Mouse (Mus musculus): ENCODE measurements around the gene Cfap100.
A peak's percentile ranks its signal among the peaks of the same experiment; 100 is the strongest.

The Cfap100 gene

GRCm38 (mm10) chr6:90457421-90457820 lies 28.8 kb upstream of the Cfap100 start:
- no peak for DNase-seq (ENCODE audit: low spot score in 2 of 2)

- no peak for DNase-seq (ENCODE audit: low spot score in 2 of 2)
Measured at GRCm38 (mm10) chr6:90453751-90454150, 25.2 kb upstream of the Cfap100 start.

GRCm38 (mm10) chr6:90452603-90453002 lies 24.0 kb upstream of the Cfap100 start:
- no peak for DNase-seq (ENCODE audit: low spot score in 2 of 2)

GRCm38 (mm10) chr6:90451512-90451911 lies 22.9 kb upstream of the Cfap100 start:
- DNase-seq (ENCODE audit: low spot score in 2 of 2) = no peak

- DNase-seq (ENCODE audit: low spot score in 2 of 2) = no peak
Measured at GRCm38 (mm10) chr6:90450697-90451096, 22.1 kb upstream of the Cfap100 start.

GRCm38 (mm10) chr6:90450179-90450578 lies 21.6 kb upstream of the Cfap100 start:
- no peak for DNase-seq (ENCODE audit: low spot score in 2 of 2)

GRCm38 (mm10) chr6:90446883-90447282 lies 18.3 kb upstream of the Cfap100 start:
- no peak for DNase-seq (ENCODE audit: low spot score in 2 of 2)

GRCm38 (mm10) chr6:90437041-90437440 lies 8.4 kb upstream of the Cfap100 start:
- DNase-seq (ENCODE audit: low spot score in 2 of 2) = no peak

GRCm38 (mm10) chr6:90436192-90436907 lies 7.8 kb upstream of the Cfap100 start:
- no peak for DNase-seq (ENCODE audit: low spot score in 2 of 2)

GRCm38 (mm10) chr6:90435195-90435618 lies 6.6 kb upstream of the Cfap100 start:
- peak; percentile 16 to 18 for DNase-seq (ENCODE audit: low spot score in 2 of 2)

GRCm38 (mm10) chr6:90434687-90435086 lies 6.1 kb upstream of the Cfap100 start:
- DNase-seq (ENCODE audit: low spot score in 2 of 2) = no peak

GRCm38 (mm10) chr6:90431487-90431886 lies 2.9 kb upstream of the Cfap100 start:
- DNase-seq (ENCODE audit: low spot score in 2 of 2) = no peak

- DNase-seq (ENCODE audit: low spot score in 2 of 2) = no peak
Measured at GRCm38 (mm10) chr6:90429911-90430310, 1.3 kb upstream of the Cfap100 start.

- no peak for DNase-seq (ENCODE audit: low spot score in 2 of 2)
Measured at GRCm38 (mm10) chr6:90426003-90426402, 2.6 kb downstream of the Cfap100 start.

- no peak for DNase-seq (ENCODE audit: low spot score in 2 of 2)
Measured at GRCm38 (mm10) chr6:90425361-90425760, 3.2 kb downstream of the Cfap100 start.

- peak; percentile 41 to 48 for DNase-seq (ENCODE audit: low spot score in 2 of 2)
Measured at GRCm38 (mm10) chr6:90422565-90422964, 6.0 kb downstream of the Cfap100 start.

- DNase-seq (ENCODE audit: low spot score in 2 of 2) = no peak
Measured at GRCm38 (mm10) chr6:90411926-90412325, 16.7 kb downstream of the Cfap100 start.

GRCm38 (mm10) chr6:90410972-90411371 lies 17.6 kb downstream of the Cfap100 start:
- DNase-seq (ENCODE audit: low spot score in 2 of 2) = no peak

- no peak for DNase-seq (ENCODE audit: low spot score in 2 of 2)
Measured at GRCm38 (mm10) chr6:90408632-90409031, 20.0 kb downstream of the Cfap100 start.

- no peak for DNase-seq (ENCODE audit: low spot score in 2 of 2)
Measured at GRCm38 (mm10) chr6:90397291-90397690, 31.3 kb downstream of the Cfap100 start.

GRCm38 (mm10) chr6:90395751-90396150 lies 32.8 kb downstream of the Cfap100 start:
- no peak for DNase-seq (ENCODE audit: low spot score in 2 of 2)

- DNase-seq (ENCODE audit: low spot score in 2 of 2) = no peak
Measured at GRCm38 (mm10) chr6:90393948-90394347, 34.6 kb downstream of the Cfap100 start.

GRCm38 (mm10) chr6:90390629-90391028 lies 38.0 kb downstream of the Cfap100 start:
- DNase-seq (ENCODE audit: low spot score in 2 of 2) = no peak

- DNase-seq (ENCODE audit: low spot score in 2 of 2) = no peak
Measured at GRCm38 (mm10) chr6:90381465-90381864, 47.1 kb downstream of the Cfap100 start.
